8 mouse cellular contexts compared by ENCODE assay signal in genomic region chr15:11995815-11996201, GRCm38 (mm10). TPM values are rescaled to one million over a fixed set of nuclear protein-coding genes. Genes with fewer than 3 reads are reported as not detected.
A peak's percentile ranks its signal among the peaks of the same experiment; 100 is the strongest.
DNase-seq lines count a peak whose midpoint lies in the region; ATAC-seq lines count a peak whose summit lies in the region.

No protein-coding gene starts in this region.

- intact Hi-C loops in gastrocnemius, postnatal 14 days (cut with DNase I; ENCODE audit: low total_unique reads): no loop called here

- ATAC-seq in inflammation-experienced regulatory T-cells, adult 6 months: peak; percentile 94
- peak; percentile 96 for ATAC-seq in megakaryocyte progenitor cell, adult 5-6 weeks (replicated peaks; ENCODE audit: poor library complexity)

- peak; percentile 94 to 95 for DNase-seq in adrenal gland, adult 18-20 months (ENCODE audit: low spot score in 2 of 2)
- peak; percentile 98 for DNase-seq in embryo, embryonic 10.5 days (ENCODE audit: low spot score)
- DNase-seq in gastrocnemius, postnatal 14 days: peak; percentile 93
- peak; percentile 85 to 94 for DNase-seq in left cerebral cortex, adult 9 months (ENCODE audit: low spot score in 2 of 2)
- DNase-seq in right cerebral cortex, postnatal 10 days (ENCODE audit: low spot score in 2 of 2): peak; percentile 96
- DNase-seq in urinary bladder, postnatal 14 days (ENCODE audit: low spot score): peak; percentile 94

RNA-seq across cellular contexts. Expression of gene Sub1, which starts 1.0 kb away (rescaled TPM):
- total RNA-seq in adrenal gland, adult 18-20 months (2021): 100 to 1,000 TPM; 203 to 249 TPM
- 100 to 1,000 TPM; 101 to 124 TPM for total RNA-seq in gastrocnemius, postnatal 14 days (2021)
- polyA plus RNA-seq in inflammation-experienced regulatory T-cells, adult 6 months (2017; shearing (Covaris generic)): 1,000 to 10,000 TPM in 1 of 3 experiments, 100 to 1,000 TPM in 2; 740 to 1,497 (median 768) TPM
- total RNA-seq in megakaryocyte progenitor cell, adult 5-6 weeks (2015): 615 and 783 TPM in 2 replicates
- total RNA-seq in megakaryocyte progenitor cell, adult 5-6 weeks (2017): 811 and 824 TPM in 2 replicates

Comparison
In these comparisons a context has a peak if more than half of its experiments do, and no peak if none do; other contexts are left out.
1. Peak in every context shown above with its lines: DNase-seq and ATAC-seq.